Mouse (Mus musculus): ENCODE measurements around the gene Rhot1.

DNA sequence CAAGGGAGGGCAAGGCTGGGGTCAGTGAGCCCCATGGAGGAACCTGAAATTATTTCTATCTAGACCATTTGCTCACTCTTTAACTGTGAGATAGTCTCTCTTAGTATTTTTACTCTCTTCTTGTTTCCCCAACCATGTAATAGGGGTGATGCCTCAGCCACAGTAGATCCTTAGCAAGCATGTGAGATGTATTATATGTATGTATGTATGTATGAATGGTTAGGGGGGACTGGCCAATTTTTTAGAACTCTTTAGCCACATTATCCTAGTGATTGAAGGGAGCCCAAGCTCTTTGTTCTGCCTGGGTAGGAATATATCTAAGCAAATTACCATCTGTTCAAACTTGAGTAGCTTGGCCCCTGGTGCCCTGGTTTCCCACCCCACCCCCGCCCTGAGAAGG lies 104.6 kb downstream of the Rhot1 start:
- no peak for TF ChIP-seq CTCF (IDR thresholded peaks at IDR 0.05; ENCODE audit: control insufficient read depth, insufficient read depth, low read length)
- no peak for TF ChIP-seq POLR2A (IDR thresholded peaks at IDR 0.05; ENCODE audit: borderline replicate concordance, control insufficient read depth, low read depth, low read length)

All from bone marrow, adult 2 months (tissue).